Mouse (Mus musculus): ENCODE results near the gene Tob2. TPM values are rescaled to one million over a fixed set of nuclear protein-coding genes. Genes with fewer than 3 reads are reported as not detected.

Gene Tob2
- polyA plus RNA-seq, 1 experiment = 64.6 TPM

DNA sequence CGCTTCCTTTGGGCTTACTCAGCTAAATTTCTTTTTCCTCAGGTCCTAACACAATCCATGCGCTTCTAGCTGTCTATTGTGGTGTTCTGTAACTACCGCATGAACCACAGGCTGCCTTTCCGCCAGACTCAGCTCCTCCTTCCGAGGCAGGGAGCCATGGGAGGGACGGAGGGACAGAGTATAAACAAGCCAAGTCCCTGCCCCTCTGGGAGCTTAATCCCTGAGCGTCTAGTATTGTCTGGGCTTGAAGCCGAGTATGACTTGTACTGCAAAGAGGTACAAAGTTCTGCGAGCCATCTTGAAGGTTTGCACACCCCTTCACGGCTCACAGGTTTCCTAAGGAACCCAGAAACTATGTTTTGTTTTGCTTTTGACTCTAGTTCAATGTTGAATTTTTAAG, 48.4 kb downstream of the Tob2 start:
- WGBS = under 1% methylated on average over 10 of the region's 10 CpGs
- TF ChIP-seq POLR2A (IDR thresholded peaks at IDR 0.05; ENCODE audit: control insufficient read depth, extremely low read depth, insufficient read depth, low read length, poor library complexity) = no peak
- no peak for TF ChIP-seq CTCF (IDR thresholded peaks at IDR 0.05; ENCODE audit: borderline replicate concordance, control insufficient read depth, extremely low read depth, insufficient read depth, low read length, poor library complexity)
- H3K36me3 ChIP-seq (ENCODE audit: control insufficient read depth, insufficient read depth, low read length) = no peaks in the 10 kb centered on the region
- peak overlapping the region; percentile 1; the same call in 1 of the 2 replicates for H3K27ac ChIP-seq (ENCODE audit: control insufficient read depth, insufficient read depth, low read length)
- H3K4me1 ChIP-seq (replicated peaks; ENCODE audit: control insufficient read depth, insufficient read depth, low read length) = peaks cover 12% of the 10 kb centered on the region
- DNase-seq = peak; percentile 25
- no peaks in the 10 kb centered on the region for H3K27me3 ChIP-seq (ENCODE audit: control insufficient read depth, insufficient read depth, low read length)
- peak overlapping the region; percentile 46; the same call in 1 of the 2 replicates for H3K4me3 ChIP-seq (ENCODE audit: control insufficient read depth, insufficient read depth, low read length)

DNA sequence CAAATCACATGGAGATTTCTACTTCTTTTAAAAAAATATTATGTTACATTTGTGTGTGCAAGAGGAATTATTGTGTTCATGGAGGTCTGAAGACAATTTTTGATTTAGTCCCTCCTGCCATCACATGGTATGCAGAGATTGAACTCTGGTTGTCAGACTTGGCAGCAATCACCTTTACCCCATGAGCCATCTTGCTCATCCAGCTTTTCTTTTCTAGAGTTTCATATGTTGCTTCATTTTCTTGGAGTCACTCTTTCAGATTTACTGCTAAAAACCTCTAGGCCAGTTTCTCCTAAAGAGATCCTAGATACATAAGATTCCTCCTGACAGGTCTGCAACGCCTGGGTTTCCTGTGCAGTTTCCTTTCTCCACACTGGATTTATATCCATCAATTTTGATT, 49.0 kb downstream of the Tob2 start:
- H3K4me1 ChIP-seq (replicated peaks; ENCODE audit: control insufficient read depth, insufficient read depth, low read length) = peaks cover 12% of the 10 kb centered on the region
- H3K27ac ChIP-seq (ENCODE audit: control insufficient read depth, insufficient read depth, low read length) = no peak overlapping the region
- no peaks in the 10 kb centered on the region for H3K27me3 ChIP-seq (ENCODE audit: control insufficient read depth, insufficient read depth, low read length)
- H3K36me3 ChIP-seq (ENCODE audit: control insufficient read depth, insufficient read depth, low read length) = no peaks in the 10 kb centered on the region
- H3K4me3 ChIP-seq (ENCODE audit: control insufficient read depth, insufficient read depth, low read length) = no peak overlapping the region
- TF ChIP-seq CTCF (IDR thresholded peaks at IDR 0.05; ENCODE audit: borderline replicate concordance, control insufficient read depth, extremely low read depth, insufficient read depth, low read length, poor library complexity) = no peak
- TF ChIP-seq POLR2A (IDR thresholded peaks at IDR 0.05; ENCODE audit: control insufficient read depth, extremely low read depth, insufficient read depth, low read length, poor library complexity) = no peak
- no peak for DNase-seq
- 22% methylated on average over 1 of the region's 1 CpGs for WGBS

DNA sequence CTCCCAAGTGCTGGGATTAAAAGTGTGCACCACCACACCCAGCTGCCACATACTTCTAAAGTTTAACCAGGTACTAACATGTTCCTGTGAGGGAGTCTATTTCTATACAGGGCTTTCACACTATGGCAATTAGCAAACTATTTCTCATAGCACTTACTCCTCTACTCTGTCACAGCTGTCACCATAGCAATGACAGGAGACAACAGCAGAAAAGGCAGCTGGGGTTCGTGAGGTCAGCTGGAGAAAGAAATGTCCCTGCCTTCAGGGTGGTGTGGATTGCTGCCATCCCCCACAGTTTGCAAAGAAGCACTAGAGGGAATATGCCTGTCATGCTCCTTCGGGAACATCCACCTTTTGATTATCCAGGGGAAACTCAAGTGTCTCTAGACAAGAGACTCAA, 49.8 kb downstream of the Tob2 start:
- H3K27ac ChIP-seq (ENCODE audit: control insufficient read depth, insufficient read depth, low read length) = no peak overlapping the region
- WGBS = 93% methylated on average over 2 of the region's 2 CpGs
- TF ChIP-seq POLR2A (IDR thresholded peaks at IDR 0.05; ENCODE audit: control insufficient read depth, extremely low read depth, insufficient read depth, low read length, poor library complexity) = no peak
- no peak for TF ChIP-seq CTCF (IDR thresholded peaks at IDR 0.05; ENCODE audit: borderline replicate concordance, control insufficient read depth, extremely low read depth, insufficient read depth, low read length, poor library complexity)
- peaks cover 12% of the 10 kb centered on the region for H3K4me1 ChIP-seq (replicated peaks; ENCODE audit: control insufficient read depth, insufficient read depth, low read length)
- DNase-seq = no peak
- H3K36me3 ChIP-seq (ENCODE audit: control insufficient read depth, insufficient read depth, low read length) = no peaks in the 10 kb centered on the region
- H3K27me3 ChIP-seq (ENCODE audit: control insufficient read depth, insufficient read depth, low read length) = no peaks in the 10 kb centered on the region
- H3K4me3 ChIP-seq (ENCODE audit: control insufficient read depth, insufficient read depth, low read length) = no peak overlapping the region

DNA sequence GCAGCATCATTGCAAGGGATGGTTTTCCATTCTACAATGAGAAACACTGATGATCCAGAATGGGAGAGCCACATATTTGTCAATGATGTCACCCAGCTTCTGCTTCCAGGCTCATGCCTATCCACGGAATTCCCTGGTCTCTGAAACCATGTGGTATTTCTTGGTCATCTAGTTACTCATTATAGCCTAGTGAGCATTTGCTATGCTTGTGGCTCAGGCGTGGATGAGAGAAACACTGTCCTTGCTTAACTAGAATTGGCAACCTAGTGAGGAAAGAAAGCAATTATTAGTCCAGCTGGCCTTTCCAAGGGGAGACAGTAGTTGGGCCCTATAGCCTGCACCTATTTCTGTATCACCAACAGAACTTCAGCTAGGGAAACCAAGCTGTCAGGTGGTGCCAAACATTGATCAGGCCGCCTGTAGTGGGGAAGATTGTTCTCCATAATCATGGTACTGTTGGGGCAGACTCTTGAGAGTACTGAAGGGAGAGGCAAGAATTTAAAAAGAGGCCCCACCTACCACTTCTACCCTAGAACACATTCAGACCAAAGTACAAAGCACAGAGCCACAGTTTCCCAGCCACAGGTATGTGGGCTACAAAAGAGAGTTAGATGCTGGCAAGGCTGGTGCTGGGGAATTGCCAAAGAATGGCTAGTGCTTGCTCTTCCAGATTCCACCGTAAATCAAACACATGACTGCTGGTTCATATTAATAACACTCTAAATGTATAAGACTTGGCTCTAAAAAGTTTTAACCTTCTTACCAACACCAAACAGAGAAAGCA, 51.8 kb downstream of the Tob2 start:
- TF ChIP-seq POLR2A (IDR thresholded peaks at IDR 0.05; ENCODE audit: control insufficient read depth, extremely low read depth, insufficient read depth, low read length, poor library complexity) = no peak
- TF ChIP-seq CTCF (IDR thresholded peaks at IDR 0.05; ENCODE audit: borderline replicate concordance, control insufficient read depth, extremely low read depth, insufficient read depth, low read length, poor library complexity) = no peak
- WGBS = 94% methylated on average over 4 of the region's 4 CpGs
- DNase-seq = no peak
- H3K27ac ChIP-seq (ENCODE audit: control insufficient read depth, insufficient read depth, low read length) = no peak overlapping the region
- peaks cover 20% of the 10 kb centered on the region for H3K4me1 ChIP-seq (replicated peaks; ENCODE audit: control insufficient read depth, insufficient read depth, low read length)
- no peak overlapping the region for H3K4me3 ChIP-seq (ENCODE audit: control insufficient read depth, insufficient read depth, low read length)
- H3K27me3 ChIP-seq (ENCODE audit: control insufficient read depth, insufficient read depth, low read length) = no peaks in the 10 kb centered on the region
- no peaks in the 10 kb centered on the region for H3K36me3 ChIP-seq (ENCODE audit: control insufficient read depth, insufficient read depth, low read length)

DNA sequence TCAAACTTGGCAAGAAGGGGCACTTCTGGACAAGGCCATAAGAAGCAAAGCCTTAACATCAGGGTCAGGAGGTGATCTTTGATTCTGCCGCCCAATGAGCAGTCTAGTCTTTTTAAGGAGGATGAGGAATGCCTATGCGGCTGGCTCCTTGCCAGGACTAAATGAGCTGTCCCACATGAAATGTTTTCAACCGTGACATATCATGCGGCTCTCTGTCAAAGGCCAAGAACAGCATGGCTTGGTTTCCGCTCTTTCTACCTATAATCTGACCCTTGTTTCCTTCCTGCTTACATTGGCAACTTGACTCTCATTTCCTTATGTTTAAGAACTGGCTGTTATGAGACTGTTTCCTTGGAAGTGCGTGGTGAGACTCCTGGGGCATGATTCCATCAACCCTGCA, 53.0 kb downstream of the Tob2 start:
- Histone ChIP-seq H3K36me3 (ENCODE audit: control insufficient read depth, insufficient read depth, low read length) (no peaks in the 10 kb centered on the region), H3K4me3 (ENCODE audit: control insufficient read depth, insufficient read depth, low read length) (no peak overlapping the region), H3K4me1 (replicated peaks; ENCODE audit: control insufficient read depth, insufficient read depth, low read length) (peaks cover 18% of the 10 kb centered on the region), H3K27ac (ENCODE audit: control insufficient read depth, insufficient read depth, low read length) (no peak overlapping the region), H3K27me3 (ENCODE audit: control insufficient read depth, insufficient read depth, low read length) (no peaks in the 10 kb centered on the region)
- WGBS = 86% methylated on average over 6 of the region's 6 CpGs
- no peak for DNase-seq
- no peak for TF ChIP-seq CTCF (IDR thresholded peaks at IDR 0.05; ENCODE audit: borderline replicate concordance, control insufficient read depth, extremely low read depth, insufficient read depth, low read length, poor library complexity)
- TF ChIP-seq POLR2A (IDR thresholded peaks at IDR 0.05; ENCODE audit: control insufficient read depth, extremely low read depth, insufficient read depth, low read length, poor library complexity) = no peak

DNA sequence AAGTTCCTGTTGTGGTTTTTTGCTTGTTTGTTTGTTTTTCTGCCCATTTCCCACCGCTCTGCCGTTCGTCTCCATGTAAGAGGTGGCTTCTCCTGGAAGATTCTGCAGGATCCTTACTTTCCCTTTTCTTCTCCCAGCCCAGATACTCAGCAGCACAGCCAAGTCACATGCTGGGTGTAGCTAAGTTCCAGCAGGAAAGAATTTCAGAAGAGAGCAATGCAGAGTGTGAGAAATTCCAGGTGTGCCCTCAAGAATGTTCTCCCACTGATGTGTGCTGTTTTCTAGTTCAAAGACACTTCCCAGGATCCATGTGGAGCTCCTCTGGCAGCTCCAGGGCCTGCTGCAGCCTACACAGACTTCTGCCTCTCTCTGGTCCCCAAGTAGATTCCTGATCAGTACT, 53.7 kb downstream of the Tob2 start:
- Histone ChIP-seq H3K4me3 (ENCODE audit: control insufficient read depth, insufficient read depth, low read length) (no peak overlapping the region), H3K27me3 (ENCODE audit: control insufficient read depth, insufficient read depth, low read length) (no peaks in the 10 kb centered on the region), H3K27ac (ENCODE audit: control insufficient read depth, insufficient read depth, low read length) (no peak overlapping the region), H3K36me3 (ENCODE audit: control insufficient read depth, insufficient read depth, low read length) (no peaks in the 10 kb centered on the region), H3K4me1 (replicated peaks; ENCODE audit: control insufficient read depth, insufficient read depth, low read length) (peaks cover 12% of the 10 kb centered on the region)
- no peak for DNase-seq
- TF ChIP-seq CTCF (IDR thresholded peaks at IDR 0.05; ENCODE audit: borderline replicate concordance, control insufficient read depth, extremely low read depth, insufficient read depth, low read length, poor library complexity) (no peak), POLR2A (IDR thresholded peaks at IDR 0.05; ENCODE audit: control insufficient read depth, extremely low read depth, insufficient read depth, low read length, poor library complexity) (no peak)
- WGBS = 76% methylated on average over 3 of the region's 3 CpGs
